Mouse (Mus musculus) ES-Bruce4 (cell line): ENCODE data around the gene Taar8c. TPM values are rescaled to one million over a fixed set of nuclear protein-coding genes. Genes with fewer than 3 reads are reported as not detected.
"Not testable (repeated sequence)": the region's sequence is repeated elsewhere in the genome, so short reads cannot be mapped to it uniquely, and the experiment has no call there.

Experiments
- H3K27ac ChIP-seq: 2 replicates; pipeline ENCODE4 v1.5.1; 2012; ENCODE audit warnings: low read length, inconsistent platforms; ENCODE audit not compliant: insufficient read depth
- H3K27me3 ChIP-seq: 2 replicates; pipeline ENCODE4 v1.6.1; 2012; ENCODE audit warnings: mild to moderate bottlenecking, low read length, inconsistent platforms; ENCODE audit not compliant: control insufficient read depth, poor library complexity, insufficient read depth, severe bottlenecking
- H3K36me3 ChIP-seq: 2 replicates; pipeline ENCODE4 v1.6.1; 2012; ENCODE audit warnings: inconsistent platforms, mild to moderate bottlenecking, low read length, moderate library complexity; ENCODE audit not compliant: control insufficient read depth, poor library complexity, insufficient read depth, severe bottlenecking
- H3K4me1 ChIP-seq: one replicate; pipeline ENCODE4 v1.8.1; 2011; ENCODE audit warnings: low read length; ENCODE audit not compliant: control insufficient read depth, insufficient read depth
- H3K4me3 ChIP-seq: 2 replicates; pipeline ENCODE4 v1.5.1; 2011; ENCODE audit warnings: low read depth, mild to moderate bottlenecking, low read length
- H3K9ac ChIP-seq: 2 replicates; pipeline ENCODE4 v1.6.1; 2012; ENCODE audit warnings: low read depth, mild to moderate bottlenecking, inconsistent platforms; ENCODE audit not compliant: poor library complexity, severe bottlenecking
- H3K9me3 ChIP-seq: replicated peaks from 2 replicates; pipeline ENCODE4 v1.6.1; 2012; ENCODE audit warnings: mild to moderate bottlenecking, low read length, inconsistent platforms; ENCODE audit not compliant: control insufficient read depth, poor library complexity, insufficient read depth, severe bottlenecking
- CTCF ChIP-seq: IDR thresholded peaks from one replicate; pipeline ENCODE4 v1.8.1; 2011; ENCODE audit warnings: low read depth, low read length
- EP300 ChIP-seq: IDR thresholded peaks from 2 replicates; pipeline ENCODE4 v1.6.1; 2011; ENCODE audit warnings: low read depth, low read length; ENCODE audit not compliant: insufficient read depth
- POLR2A ChIP-seq: IDR thresholded peaks from one replicate; pipeline ENCODE4 v1.8.1; 2011; ENCODE audit warnings: low read length; ENCODE audit not compliant: insufficient read depth
- polyA plus RNA-seq: library from polyadenylated mRNA; stranded (reverse); fragments of >200 nt; gene quantifications from 2 replicates; pipeline ENCODE4 v1.2.4, GENCODE M21; 2011; ENCODE audit warnings: low read depth; ENCODE audit not compliant: missing spikeins, insufficient read depth, insufficient read length

The Taar8c gene
- polyA plus RNA-seq, 1 experiment, result not detected

- H3K4me1 ChIP-seq, result no peaks in the 10 kb centered on the region
- H3K9ac ChIP-seq, result peak overlapping the region; percentile 48; the same call in 1 of the 2 replicates
- H3K4me3 ChIP-seq, result no peak overlapping the region
- no peak for TF ChIP-seq CTCF
- H3K27ac ChIP-seq, result no peak overlapping the region; the same call in 1 of the 2 replicates
- H3K9me3 ChIP-seq, result no peaks in the 10 kb centered on the region
- no peaks in the 10 kb centered on the region for H3K27me3 ChIP-seq
- no peaks in the 10 kb centered on the region for H3K36me3 ChIP-seq
These were observed 31.4 kb upstream of the Taar8c start for GRCm38 (mm10) chr10:24133132-24133531.

GRCm38 (mm10) chr10:24132273-24132672 lies 30.6 kb upstream of the Taar8c start:
- Histone ChIP-seq H3K36me3 (no peaks in the 10 kb centered on the region), H3K27ac (peak overlapping the region; percentile 91), H3K4me3 (no peak overlapping the region), H3K4me1 (no peaks in the 10 kb centered on the region), H3K9ac (peak overlapping the region; percentile 61; the same call in 1 of the 2 replicates), H3K27me3 (no peaks in the 10 kb centered on the region), H3K9me3 (no peaks in the 10 kb centered on the region)
- TF ChIP-seq EP300, result peak; percentile 43; the same call in 1 of the 2 replicates
- TF ChIP-seq POLR2A, result no peak

- Histone ChIP-seq H3K4me3 (0 out of 2 replicates have a peak overlapping the region, but pooled peaks have one; percentile 43), H3K9me3 (no peaks in the 10 kb centered on the region), H3K27me3 (no peaks in the 10 kb centered on the region; the same call in 1 of the 2 replicates), H3K36me3 (no peaks in the 10 kb centered on the region), H3K27ac (peak overlapping the region; percentile 58), H3K9ac (peak overlapping the region; percentile 61; the same call in 1 of the 2 replicates), H3K4me1 (no peaks in the 10 kb centered on the region)
- TF ChIP-seq POLR2A, result no peak
- TF ChIP-seq CTCF, result peak; percentile 24
- no peak for TF ChIP-seq EP300
These were observed 29.9 kb upstream of the Taar8c start for GRCm38 (mm10) chr10:24131451-24132262.

- Histone ChIP-seq H3K9me3 (peaks cover 5% of the 10 kb centered on the region), H3K36me3 (no peaks in the 10 kb centered on the region), H3K27me3 (no peaks in the 10 kb centered on the region), H3K4me3 (no peak overlapping the region), H3K4me1 (no peaks in the 10 kb centered on the region), H3K27ac (no peak overlapping the region), H3K9ac (no peak overlapping the region)
- no peak for TF ChIP-seq POLR2A
- no peak for TF ChIP-seq EP300
- TF ChIP-seq CTCF, result no peak
These were observed 9.5 kb upstream of the Taar8c start for GRCm38 (mm10) chr10:24111116-24111778.

GRCm38 (mm10) chr10:24109434-24109833 lies 7.7 kb upstream of the Taar8c start, which contains the start of gene Taar9:
Gene Taar9 (minus strand): TSS chr10:24109534.
- H3K27me3 ChIP-seq, H3K4me3 ChIP-seq, H3K4me1 ChIP-seq, H3K9me3 ChIP-seq, H3K27ac ChIP-seq, H3K36me3 ChIP-seq, H3K9ac ChIP-seq: not testable (repeated sequence)

- Histone ChIP-seq H3K9ac (no peak overlapping the region), H3K4me3 (no peak overlapping the region), H3K9me3 (no peaks in the 10 kb centered on the region), H3K27me3 (no peaks in the 10 kb centered on the region), H3K36me3 (no peaks in the 10 kb centered on the region), H3K27ac (no peak overlapping the region), H3K4me1 (no peaks in the 10 kb centered on the region)
- TF ChIP-seq CTCF (no peak), POLR2A (no peak), EP300 (no peak)
These were observed 6.5 kb upstream of the Taar8c start for GRCm38 (mm10) chr10:24108236-24108635.
